Mouse (Mus musculus) midbrain, postnatal 0 days (tissue): Measurements from ENCODE around the gene Zfp639. TPM values are rescaled to one million over a fixed set of nuclear protein-coding genes. Genes with fewer than 3 reads are reported as not detected.

ENCODE experiments used
- ATAC-seq: fragments of 200-750 bp; cut with Nextera tagmentation; 2 replicates; pipeline ENCODE4 v1.8.0; 2017; ENCODE audit warnings: moderate number of reproducible peaks, mild to moderate bottlenecking, moderate TSS enrichment, moderate library complexity; ENCODE audit not compliant: low FRiP score
- DNase-seq: peaks from one replicate; pipeline ENCODE4 v3.0.0-alpha.2; 2015; ENCODE audit warnings: low spot score
- H3K27ac ChIP-seq: fragments of 300-500 bp; sonication (generic); 2 replicates; pipeline ENCODE4 v1.5.1; 2014; ENCODE audit warnings: low read depth, mild to moderate bottlenecking, low read length, mixed read lengths
- H3K27me3 ChIP-seq: fragments of 300-500 bp; sonication (generic); 2 replicates; pipeline ENCODE4 v1.6.1; 2014; ENCODE audit warnings: low read length, control low read depth, mixed read lengths; ENCODE audit not compliant: insufficient read depth
- H3K36me3 ChIP-seq: fragments of 300-500 bp; sonication (generic); 2 replicates; pipeline ENCODE4 v1.6.1; 2014; ENCODE audit warnings: low read length, control low read depth, mixed read lengths; ENCODE audit not compliant: insufficient read depth
- H3K4me1 ChIP-seq: fragments of 300-500 bp; sonication (generic); 2 replicates; pipeline ENCODE4 v1.6.1; 2014; ENCODE audit warnings: mild to moderate bottlenecking, control low read depth, antibody characterized with exemption, low read length, mixed read lengths; ENCODE audit not compliant: insufficient read depth
- H3K4me2 ChIP-seq: fragments of 300-500 bp; sonication (generic); 2 replicates; pipeline ENCODE4 v1.6.1; 2014; ENCODE audit warnings: low read depth, mild to moderate bottlenecking, low read length, mixed read lengths; ENCODE audit not compliant: poor library complexity, severe bottlenecking
- H3K4me3 ChIP-seq: fragments of 300-500 bp; sonication (generic); 2 replicates; pipeline ENCODE4 v1.5.1; 2014; ENCODE audit warnings: low read depth, mild to moderate bottlenecking, low read length, moderate library complexity
- H3K9ac ChIP-seq: fragments of 300-500 bp; sonication (generic); replicated peaks from 2 replicates; pipeline ENCODE4 v1.6.1; 2014; ENCODE audit warnings: mild to moderate bottlenecking, low read length, moderate library complexity, mixed read lengths; ENCODE audit not compliant: poor library complexity, severe bottlenecking
- H3K9me3 ChIP-seq: fragments of 300-500 bp; sonication (generic); 2 replicates; pipeline ENCODE4 v1.6.1; 2016; ENCODE audit warnings: low read length, control low read depth
- CTCF ChIP-seq: IDR thresholded peaks from 2 replicates; pipeline ENCODE4 v1.5.1; 2016; ENCODE audit warnings: antibody characterized with exemption, mild to moderate bottlenecking
- WGBS: fragments of 180-500 bp; shearing (Covaris S2); extraction: QIAGEN DNeasy Blood & Tissue Kit; methylation state at CpG from one replicate; pipeline ENCODE4 v1.1.7; 2014; 5-methylcytosine and 5-hydroxymethylcytosine counted together
- polyA plus RNA-seq: library from polyadenylated mRNA; unstranded; fragments of >200 nt; fragmentation: Nextera tagmentation; extraction: Ambion mirVana; gene quantifications from 2 replicates; pipeline ENCODE4 v1.2.1, GENCODE M21; 2015
- total RNA-seq: library from RNA; depleted of rRNA; stranded (reverse); fragments of >200 nt; gene quantifications from 2 replicates; pipeline ENCODE4 v1.2.3, GENCODE M21; 2014

Zfp639 gene
- total and polyA plus RNA-seq, 2 experiments from 2014 or later: 40.6 to 50.2 TPM

DNA sequence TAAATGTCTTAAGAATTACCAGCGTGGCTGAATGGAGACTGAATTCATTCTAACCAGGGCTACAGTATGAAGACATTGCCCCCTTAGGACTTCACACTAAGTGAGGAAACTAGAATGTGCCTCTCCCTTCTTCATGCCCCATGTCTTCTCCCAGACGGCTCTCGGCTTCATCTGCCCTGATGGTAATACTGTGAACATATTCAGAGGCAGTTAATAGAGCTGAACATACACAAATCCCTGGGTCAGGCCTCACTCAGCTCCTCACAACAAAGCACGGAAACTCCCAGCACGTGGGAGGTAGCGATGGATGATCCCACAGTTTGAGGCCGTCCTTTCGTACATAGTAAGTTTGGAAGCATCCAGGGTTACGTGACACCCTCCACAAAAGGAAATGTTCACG, 36.9 kb upstream of the Zfp639 start:
- no peaks in the 10 kb centered on the region for H3K9me3 ChIP-seq
- H3K9ac ChIP-seq: no peak overlapping the region
- WGBS: 83% methylated on average over 10 of the region's 10 CpGs
- H3K27ac ChIP-seq: no peak overlapping the region
- TF ChIP-seq CTCF: no peak
- ATAC-seq (no peak), DNase-seq (no peak)
- H3K4me1 ChIP-seq: no peaks in the 10 kb centered on the region
- no peaks in the 10 kb centered on the region for H3K27me3 ChIP-seq
- H3K4me3 ChIP-seq: no peak overlapping the region
- no peaks in the 10 kb centered on the region for H3K36me3 ChIP-seq
- H3K4me2 ChIP-seq: no peak overlapping the region

GRCm38 (mm10) chr3:32479961-32480360, 30.1 kb upstream of the Zfp639 start:
- H3K4me1 ChIP-seq: no peaks in the 10 kb centered on the region
- no peak overlapping the region for H3K9ac ChIP-seq
- DNase-seq (no peak), ATAC-seq (no peak)
- H3K4me2 ChIP-seq: no peak overlapping the region
- no peaks in the 10 kb centered on the region for H3K9me3 ChIP-seq
- no peaks in the 10 kb centered on the region for H3K36me3 ChIP-seq
- WGBS: 94% methylated on average over 7 of the region's 7 CpGs
- no peak overlapping the region for H3K27ac ChIP-seq
- H3K4me3 ChIP-seq: no peak overlapping the region
- TF ChIP-seq CTCF: no peak
- no peaks in the 10 kb centered on the region for H3K27me3 ChIP-seq

- Histone ChIP-seq H3K4me3 (no peak overlapping the region), H3K9ac (no peak overlapping the region), H3K4me1 (no peaks in the 10 kb centered on the region), H3K4me2 (no peak overlapping the region), H3K27ac (no peak overlapping the region), H3K36me3 (no peaks in the 10 kb centered on the region), H3K9me3 (no peaks in the 10 kb centered on the region), H3K27me3 (no peaks in the 10 kb centered on the region)
- no peak for TF ChIP-seq CTCF
- 81% methylated on average over 3 of the region's 3 CpGs for WGBS
- DNase-seq (no peak), ATAC-seq (no peak)
Observed at GRCm38 (mm10) chr3:32483035-32483434, 27.0 kb upstream of the Zfp639 start.

- no peaks in the 10 kb centered on the region for H3K4me1 ChIP-seq
- no peak overlapping the region for H3K4me3 ChIP-seq
- WGBS: 87% methylated on average over 4 of the region's 4 CpGs
- ATAC-seq: no peak
- TF ChIP-seq CTCF: no peak
- H3K4me2 ChIP-seq: no peak overlapping the region
- H3K27me3 ChIP-seq: no peaks in the 10 kb centered on the region
- no peak overlapping the region for H3K9ac ChIP-seq
- H3K36me3 ChIP-seq: no peaks in the 10 kb centered on the region
- no peaks in the 10 kb centered on the region for H3K9me3 ChIP-seq
- no peak overlapping the region for H3K27ac ChIP-seq
- no peak for DNase-seq
Observed at GRCm38 (mm10) chr3:32486543-32486942, 23.5 kb upstream of the Zfp639 start.

DNA sequence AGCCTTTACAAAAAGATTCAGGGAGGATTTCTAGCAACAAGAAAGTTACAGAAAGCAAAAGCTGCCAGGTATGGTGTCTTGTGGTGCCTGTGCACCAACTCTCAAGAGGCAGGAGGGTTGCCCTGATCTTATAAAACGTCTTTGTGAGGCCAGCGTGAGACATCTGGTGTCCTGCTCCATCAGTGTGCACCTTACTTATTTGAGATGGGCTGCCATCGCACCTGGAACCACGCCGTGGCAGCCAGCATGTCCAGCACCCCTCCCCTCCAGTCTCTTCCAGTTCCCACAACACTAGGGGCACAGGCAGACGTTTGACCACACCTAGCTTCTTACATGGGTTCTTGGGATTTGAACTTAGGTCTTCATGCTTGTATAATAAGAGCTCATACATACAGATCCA, 21.9 kb upstream of the Zfp639 start:
- H3K9me3 ChIP-seq: no peaks in the 10 kb centered on the region
- no peak for DNase-seq
- no peak overlapping the region for H3K4me3 ChIP-seq
- H3K4me2 ChIP-seq: no peak overlapping the region
- no peak overlapping the region for H3K27ac ChIP-seq
- no peak overlapping the region for H3K9ac ChIP-seq
- H3K36me3 ChIP-seq: no peaks in the 10 kb centered on the region
- 81% methylated on average over 6 of the region's 6 CpGs for WGBS
- no peak for ATAC-seq
- H3K27me3 ChIP-seq: no peaks in the 10 kb centered on the region
- TF ChIP-seq CTCF: no peak
- H3K4me1 ChIP-seq: no peaks in the 10 kb centered on the region

GRCm38 (mm10) chr3:32490076-32490927, 19.8 kb upstream of the Zfp639 start:
- Histone ChIP-seq H3K4me2 (no peak overlapping the region), H3K27me3 (no peaks in the 10 kb centered on the region), H3K9me3 (no peaks in the 10 kb centered on the region), H3K27ac (no peak overlapping the region), H3K4me1 (no peaks in the 10 kb centered on the region), H3K4me3 (no peak overlapping the region), H3K36me3 (no peaks in the 10 kb centered on the region), H3K9ac (no peak overlapping the region)
- no peak for TF ChIP-seq CTCF
- ATAC-seq (no peak), DNase-seq (no peak)
- WGBS: 82% methylated on average over 15 of the region's 15 CpGs
